Mouse (Mus musculus) hindbrain, embryonic 11.5 days (tissue): ENCODE measurements at regions not wholly inside any gene's neighbourhood (a gene's known extent, or its start where the extent isn't known, plus 50 kb on each side); places are given as distances from the start of the nearest gene placed in this dataset.

Experiments
- ATAC-seq: fragments of 200-750 bp; cut with Nextera tagmentation; 2 replicates; pipeline ENCODE4 v1.8.0; 2017; ENCODE audit warnings: mild to moderate bottlenecking, moderate TSS enrichment, moderate library complexity; ENCODE audit not compliant: low FRiP score
- DNase-seq: peaks from one replicate; pipeline ENCODE4 v3.0.0-alpha.2; 2015; ENCODE audit warnings: low spot score
- H3K27ac ChIP-seq: fragments of 300-500 bp; sonication (generic); 2 replicates; pipeline ENCODE4 v1.5.1; 2014; ENCODE audit warnings: mild to moderate bottlenecking, low read depth, low read length
- H3K27me3 ChIP-seq: fragments of 300-500 bp; sonication (generic); 2 replicates; pipeline ENCODE4 v1.6.1; 2014; ENCODE audit warnings: mild to moderate bottlenecking, low read length, moderate library complexity, mixed read lengths; ENCODE audit not compliant: control insufficient read depth, insufficient read depth
- H3K36me3 ChIP-seq: fragments of 300-500 bp; sonication (generic); 2 replicates; pipeline ENCODE4 v1.6.1; 2014; ENCODE audit warnings: mild to moderate bottlenecking, low read length, moderate library complexity, mixed read lengths; ENCODE audit not compliant: control insufficient read depth, insufficient read depth
- H3K4me1 ChIP-seq: fragments of 300-500 bp; sonication (generic); replicated peaks from 2 replicates; pipeline ENCODE4 v1.6.1; 2014; ENCODE audit warnings: low read length, mixed read lengths; ENCODE audit not compliant: control insufficient read depth, insufficient read depth
- H3K4me2 ChIP-seq: fragments of 300-500 bp; sonication (generic); replicated peaks from 2 replicates; pipeline ENCODE4 v1.6.1; 2014; ENCODE audit warnings: mild to moderate bottlenecking, low read depth, low read length
- H3K4me3 ChIP-seq: fragments of 300-500 bp; sonication (generic); 2 replicates; pipeline ENCODE4 v1.5.1; 2014; ENCODE audit warnings: low read depth, low read length
- H3K9ac ChIP-seq: fragments of 300-500 bp; sonication (generic); 2 replicates; pipeline ENCODE4 v1.6.1; 2014; ENCODE audit warnings: low read depth, low read length
- H3K9me3 ChIP-seq: fragments of 300-500 bp; sonication (generic); 2 replicates; pipeline ENCODE4 v1.6.1; 2016; ENCODE audit warnings: low read length; ENCODE audit not compliant: control insufficient read depth
- WGBS: fragments of 180-500 bp; shearing (Covaris S2); extraction: QIAGEN DNeasy Blood & Tissue Kit; methylation state at CpG from one replicate; pipeline ENCODE4 v1.1.7; 2014; 5-methylcytosine and 5-hydroxymethylcytosine counted together

GRCm38 (mm10) chr3:66430187-66430586, 133.6 kb upstream of the Veph1 start:
- H3K4me1 ChIP-seq, result no peaks in the 10 kb centered on the region
- no peaks in the 10 kb centered on the region for H3K9me3 ChIP-seq
- H3K36me3 ChIP-seq, result no peaks in the 10 kb centered on the region
- no peak overlapping the region for H3K27ac ChIP-seq
- no peaks in the 10 kb centered on the region for H3K27me3 ChIP-seq
- no peak for ATAC-seq
- WGBS, result 82% methylated on average over 3 of the region's 3 CpGs
- no peak overlapping the region for H3K4me3 ChIP-seq
- no peak overlapping the region for H3K4me2 ChIP-seq
- H3K9ac ChIP-seq, result no peak overlapping the region
- DNase-seq, result no peak

DNA sequence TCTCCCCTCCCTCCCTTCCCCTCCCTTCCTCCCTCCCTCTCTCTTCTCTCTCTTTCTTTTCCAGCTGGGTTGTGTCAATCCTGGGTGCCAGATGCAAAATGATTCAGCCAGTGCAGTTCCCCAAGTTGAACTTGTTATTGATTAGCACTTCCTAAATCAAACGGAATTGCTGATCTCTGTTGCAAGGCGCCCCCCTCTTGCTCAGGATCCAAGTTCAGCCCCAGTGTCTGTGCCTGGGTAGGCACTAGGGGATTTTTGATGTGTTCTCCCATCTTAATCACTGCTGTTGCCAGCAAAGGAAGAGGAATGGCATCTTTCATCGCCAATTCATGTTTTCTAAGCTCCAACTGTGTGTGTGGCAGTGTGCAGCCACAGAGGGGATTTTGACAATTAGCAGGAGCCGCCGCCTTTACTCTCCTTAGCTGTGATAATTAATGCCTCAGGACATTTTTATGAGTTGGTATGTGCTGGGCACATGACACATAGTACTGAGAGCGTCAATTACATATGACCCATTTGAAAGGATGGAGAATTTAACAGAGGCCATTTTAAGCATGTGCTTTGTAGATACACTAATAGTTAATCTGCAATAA, 125.9 kb upstream of the Veph1 start:
- no peak for DNase-seq
- WGBS, result 58% methylated on average over 6 of the region's 6 CpGs
- Histone ChIP-seq H3K9ac (no peak overlapping the region), H3K27me3 (no peaks in the 10 kb centered on the region), H3K27ac (no peak overlapping the region), H3K4me3 (no peak overlapping the region), H3K9me3 (no peaks in the 10 kb centered on the region), H3K4me2 (no peak overlapping the region), H3K4me1 (no peaks in the 10 kb centered on the region), H3K36me3 (no peaks in the 10 kb centered on the region)
- ATAC-seq, result no peak

DNA sequence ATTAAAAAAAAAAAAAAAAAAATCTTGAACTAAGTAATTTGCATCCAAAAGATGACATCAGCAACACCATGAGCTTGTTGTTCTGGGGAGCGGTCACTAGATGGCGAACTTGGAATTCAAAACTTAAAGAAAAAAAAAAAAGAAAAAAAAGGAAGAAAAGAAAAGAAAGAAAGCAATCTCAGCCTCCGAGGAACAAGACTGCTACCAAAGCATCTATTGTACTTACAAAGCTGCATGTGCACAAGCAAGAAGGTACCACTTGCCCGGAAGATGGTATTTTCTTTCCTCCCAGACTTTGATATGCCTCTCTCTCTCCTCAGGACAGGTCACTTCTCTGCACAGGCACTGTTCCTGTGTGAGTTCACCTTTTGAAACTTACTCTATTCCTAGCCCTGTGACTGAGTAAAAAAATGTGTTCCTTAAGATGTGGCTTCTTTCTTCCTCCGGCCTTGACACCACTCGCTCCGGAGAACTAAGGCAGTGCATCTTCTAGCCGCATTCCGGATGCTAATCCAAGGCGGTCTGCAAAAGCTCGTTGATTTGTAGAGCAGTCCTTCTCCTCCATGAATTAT, 114.2 kb upstream of the Veph1 start:
- no peak overlapping the region for H3K27ac ChIP-seq
- H3K4me1 ChIP-seq, result no peaks in the 10 kb centered on the region
- H3K9ac ChIP-seq, result no peak overlapping the region
- DNase-seq (peak; percentile 65), ATAC-seq (0 out of 2 replicates have a peak, but pooled peaks have one; percentile 40)
- 40% methylated on average over 11 of the region's 11 CpGs for WGBS
- no peaks in the 10 kb centered on the region for H3K27me3 ChIP-seq
- H3K4me3 ChIP-seq, result no peak overlapping the region
- H3K4me2 ChIP-seq, result peak overlapping the region; percentile 21
- no peaks in the 10 kb centered on the region for H3K9me3 ChIP-seq
- no peaks in the 10 kb centered on the region for H3K36me3 ChIP-seq

DNA sequence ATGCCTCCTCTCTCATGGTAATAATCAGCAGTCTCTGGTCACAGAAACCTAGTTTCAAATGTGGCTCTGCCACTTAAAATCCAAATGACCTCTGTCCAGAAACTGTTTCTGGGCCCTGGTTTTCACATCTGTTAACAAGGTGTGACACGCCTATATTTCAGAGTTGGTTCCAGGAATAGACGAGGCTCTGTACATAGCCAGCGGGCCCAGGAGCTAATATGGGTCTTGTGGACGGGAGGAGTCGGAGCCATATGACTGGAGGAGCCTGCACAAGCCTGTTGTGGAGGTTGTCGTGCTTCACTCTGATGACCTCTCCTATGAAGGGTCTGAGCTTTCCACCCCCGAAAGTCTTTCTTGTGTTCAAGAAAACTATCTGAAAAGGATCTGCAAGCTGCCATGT, 112.2 kb upstream of the Veph1 start:
- H3K4me1 ChIP-seq, result no peaks in the 10 kb centered on the region
- H3K27ac ChIP-seq, result no peak overlapping the region
- ATAC-seq, result no peak
- 91% methylated on average over 7 of the region's 7 CpGs for WGBS
- H3K27me3 ChIP-seq, result no peaks in the 10 kb centered on the region
- no peak overlapping the region for H3K9ac ChIP-seq
- no peak for DNase-seq
- no peaks in the 10 kb centered on the region for H3K9me3 ChIP-seq
- H3K4me2 ChIP-seq, result no peak overlapping the region
- no peak overlapping the region for H3K4me3 ChIP-seq
- H3K36me3 ChIP-seq, result no peaks in the 10 kb centered on the region

- Histone ChIP-seq H3K27ac (no peak overlapping the region), H3K4me3 (no peak overlapping the region), H3K9me3 (no peaks in the 10 kb centered on the region), H3K4me2 (no peak overlapping the region), H3K9ac (no peak overlapping the region), H3K4me1 (no peaks in the 10 kb centered on the region), H3K27me3 (no peaks in the 10 kb centered on the region), H3K36me3 (no peaks in the 10 kb centered on the region)
- WGBS, result 91% methylated on average over 4 of the region's 4 CpGs
- DNase-seq (no peak), ATAC-seq (no peak)
Observed at GRCm38 (mm10) chr3:66405645-66406044, 109.0 kb upstream of the Veph1 start.

DNA sequence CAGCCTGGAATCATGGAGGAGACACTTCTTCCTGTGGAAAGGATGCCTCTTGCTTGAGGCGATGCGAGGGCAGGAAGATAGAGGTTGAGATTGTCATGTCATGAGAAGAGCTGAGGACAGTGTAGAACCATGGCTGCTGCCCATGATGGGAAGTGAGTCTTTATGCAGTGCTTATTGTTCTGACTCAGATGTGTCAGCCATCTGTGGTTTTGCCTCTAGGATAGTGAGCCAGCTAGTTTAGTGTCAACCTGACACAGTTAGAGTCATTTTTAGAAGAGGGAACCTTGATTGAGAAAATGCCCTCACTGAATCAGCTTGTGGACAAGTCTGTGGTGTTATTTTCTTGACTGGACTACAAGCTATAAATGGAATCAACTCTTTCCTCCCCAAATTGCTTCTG, 107.1 kb upstream of the Veph1 start:
- Histone ChIP-seq H3K4me3 (no peak overlapping the region), H3K27ac (no peak overlapping the region), H3K9me3 (no peaks in the 10 kb centered on the region), H3K4me2 (no peak overlapping the region), H3K9ac (no peak overlapping the region), H3K27me3 (no peaks in the 10 kb centered on the region), H3K4me1 (no peaks in the 10 kb centered on the region), H3K36me3 (no peaks in the 10 kb centered on the region)
- no peak for ATAC-seq
- 98% methylated on average over 2 of the region's 2 CpGs for whole genome bisulfite sequencing
- no peak for DNase-seq

DNA sequence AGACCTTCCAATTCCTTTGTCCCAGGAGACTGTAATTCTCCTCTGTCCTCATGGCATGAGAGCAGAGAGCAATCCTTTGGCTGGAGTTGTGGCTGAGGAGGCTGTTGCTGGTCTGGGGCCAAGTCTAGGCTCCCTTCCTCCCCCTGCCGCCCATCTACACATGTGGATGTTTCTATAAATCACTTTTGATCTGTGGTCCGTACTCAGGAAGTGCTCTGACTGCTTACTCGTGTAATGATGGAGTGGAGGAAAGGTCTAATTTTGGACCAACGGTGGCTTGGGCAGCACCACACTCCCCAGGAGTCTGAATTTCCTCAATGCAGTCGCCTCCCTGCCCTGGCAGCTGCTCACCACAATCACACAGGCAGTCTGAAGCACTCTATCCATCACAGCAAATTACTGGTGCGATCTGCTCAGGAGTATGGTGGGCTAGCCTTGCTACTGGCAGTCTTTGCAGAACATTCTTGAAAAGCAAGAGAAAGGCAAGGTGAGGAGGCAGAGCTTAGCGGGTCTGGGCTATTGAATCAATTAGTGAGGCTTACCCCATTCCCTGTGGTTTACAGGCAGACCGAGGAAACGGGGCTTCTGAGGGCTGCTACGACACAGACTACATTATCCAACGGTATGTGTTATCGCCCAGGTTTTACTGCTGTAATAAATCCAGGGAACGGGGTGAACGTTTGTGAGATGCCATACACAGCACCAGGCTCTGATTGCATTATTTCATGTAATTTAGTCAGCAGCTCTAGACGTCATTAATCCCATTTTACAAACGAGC, 104.3 kb upstream of the Veph1 start:
- 73% methylated on average over 16 of the region's 16 CpGs for WGBS
- H3K36me3 ChIP-seq, result no peaks in the 10 kb centered on the region
- DNase-seq (no peak), ATAC-seq (no peak)
- H3K4me3 ChIP-seq, result no peak overlapping the region
- no peak overlapping the region for H3K9ac ChIP-seq
- H3K9me3 ChIP-seq, result no peaks in the 10 kb centered on the region
- H3K4me2 ChIP-seq, result no peak overlapping the region
- H3K27me3 ChIP-seq, result no peaks in the 10 kb centered on the region
- H3K4me1 ChIP-seq, result no peaks in the 10 kb centered on the region
- no peak overlapping the region for H3K27ac ChIP-seq

- no peak for ATAC-seq
- Histone ChIP-seq H3K4me1 (no peaks in the 10 kb centered on the region), H3K4me2 (no peak overlapping the region), H3K9me3 (no peaks in the 10 kb centered on the region), H3K4me3 (no peak overlapping the region), H3K36me3 (no peaks in the 10 kb centered on the region), H3K27me3 (no peaks in the 10 kb centered on the region), H3K9ac (no peak overlapping the region), H3K27ac (no peak overlapping the region)
- WGBS, result 69% methylated on average over 12 of the region's 12 CpGs
- DNase-seq, result peak; percentile 33
Observed at GRCm38 (mm10) chr3:66398214-66399150, 101.8 kb upstream of the Veph1 start.
